Mouse (Mus musculus): ENCODE measurements at regions not wholly inside any gene's neighbourhood (a gene's known extent, or its start where the extent isn't known, plus 50 kb on each side); places are given as distances from the start of the nearest gene placed in this dataset.

GRCm38 (mm10) chr1:184534511-184534910 lies 197.9 kb downstream of the Hlx start:
- in situ Hi-C loops (cut with MboI; ENCODE audit: low sequenced_read_pairs in 2 of 2, unreplicated experiment in 2 of 2), result no loop called here
- no peak for TF ChIP-seq ZC3H11A (IDR thresholded peaks at IDR 0.05; ENCODE audit: borderline replicate concordance, low read depth, low read length)
- no peak for TF ChIP-seq CHD2 (IDR thresholded peaks at IDR 0.05; ENCODE audit: low read depth, low read length)
- Histone ChIP-seq H3K9ac (ENCODE audit: insufficient read depth, low read depth, low read length, poor library complexity, severe bottlenecking) (no peak overlapping the region), H3K36me3 (ENCODE audit: control insufficient read depth, insufficient read depth, low read length, poor library complexity, severe bottlenecking) (no peaks in the 10 kb centered on the region), H3K9me3 (ENCODE audit: control insufficient read depth, insufficient read depth, low read depth, low read length) (no peaks in the 10 kb centered on the region), H3K27ac (ENCODE audit: insufficient read depth, low read depth, low read length, poor library complexity, severe bottlenecking) (no peak overlapping the region), H3K4me3 (ENCODE audit: insufficient read depth in 1 of 2, low read depth in 1 of 2, low read length in 2 of 2, poor library complexity in 1 of 2, severe bottlenecking in 1 of 2) (no peak overlapping the region), H3K4me1 (ENCODE audit: control insufficient read depth in 2 of 2, insufficient read depth in 2 of 2, low read length in 2 of 2, poor library complexity in 1 of 2) (no peaks in the 10 kb centered on the region)
- DNase-seq (ENCODE audit: low read depth, low spot score), result no peak

- Histone ChIP-seq H3K4me3 (ENCODE audit: insufficient read depth in 1 of 2, low read depth in 1 of 2, low read length in 2 of 2, poor library complexity in 1 of 2, severe bottlenecking in 1 of 2) (no peak overlapping the region), H3K27ac (ENCODE audit: insufficient read depth, low read depth, low read length, poor library complexity, severe bottlenecking) (no peak overlapping the region), H3K9me3 (ENCODE audit: control insufficient read depth, insufficient read depth, low read depth, low read length) (no peaks in the 10 kb centered on the region), H3K9ac (ENCODE audit: insufficient read depth, low read depth, low read length, poor library complexity, severe bottlenecking) (no peak overlapping the region), H3K4me1 (ENCODE audit: control insufficient read depth in 2 of 2, insufficient read depth in 2 of 2, low read length in 2 of 2, poor library complexity in 1 of 2) (no peaks in the 10 kb centered on the region), H3K36me3 (ENCODE audit: control insufficient read depth, insufficient read depth, low read length, poor library complexity, severe bottlenecking) (no peaks in the 10 kb centered on the region)
- no peak for DNase-seq (ENCODE audit: low read depth, low spot score)
- TF ChIP-seq MAFK (IDR thresholded peaks at IDR 0.05; ENCODE audit: insufficient read depth, low read depth, low read length), result no peak
- in situ Hi-C loops (cut with MboI; ENCODE audit: low sequenced_read_pairs in 2 of 2, unreplicated experiment in 2 of 2), result no loop called here
Measured at GRCm38 (mm10) chr1:184533870-184534269, 198.5 kb downstream of the Hlx start.

GRCm38 (mm10) chr1:184532488-184533055 lies 199.8 kb downstream of the Hlx start:
- Histone ChIP-seq H3K27ac (ENCODE audit: insufficient read depth, low read depth, low read length, poor library complexity, severe bottlenecking) (no peak overlapping the region), H3K9me3 (ENCODE audit: control insufficient read depth, insufficient read depth, low read depth, low read length) (no peaks in the 10 kb centered on the region), H3K4me1 (ENCODE audit: control insufficient read depth in 2 of 2, insufficient read depth in 2 of 2, low read length in 2 of 2, poor library complexity in 1 of 2) (no peaks in the 10 kb centered on the region), H3K36me3 (ENCODE audit: control insufficient read depth, insufficient read depth, low read length, poor library complexity, severe bottlenecking) (no peaks in the 10 kb centered on the region), H3K4me3 (ENCODE audit: insufficient read depth in 1 of 2, low read depth in 1 of 2, low read length in 2 of 2, poor library complexity in 1 of 2, severe bottlenecking in 1 of 2) (no peak overlapping the region), H3K9ac (ENCODE audit: insufficient read depth, low read depth, low read length, poor library complexity, severe bottlenecking) (no peak overlapping the region)
- TF ChIP-seq MAFK (IDR thresholded peaks at IDR 0.05; ENCODE audit: insufficient read depth, low read depth, low read length), result no peak
- TF ChIP-seq ZC3H11A (IDR thresholded peaks at IDR 0.05; ENCODE audit: borderline replicate concordance, low read depth, low read length), result no peak
- TF ChIP-seq CHD2 (IDR thresholded peaks at IDR 0.05; ENCODE audit: low read depth, low read length), result no peak
- no peak for TF ChIP-seq HCFC1 (IDR thresholded peaks at IDR 0.05; ENCODE audit: borderline replicate concordance, insufficient read depth, low read length)
- no peak for TF ChIP-seq ZNF384 (IDR thresholded peaks at IDR 0.05; ENCODE audit: low read depth, low read length)
- in situ Hi-C loops (cut with MboI; ENCODE audit: low sequenced_read_pairs in 2 of 2, unreplicated experiment in 2 of 2), result no loop called here
- no peak for DNase-seq (ENCODE audit: low read depth, low spot score)

DNA sequence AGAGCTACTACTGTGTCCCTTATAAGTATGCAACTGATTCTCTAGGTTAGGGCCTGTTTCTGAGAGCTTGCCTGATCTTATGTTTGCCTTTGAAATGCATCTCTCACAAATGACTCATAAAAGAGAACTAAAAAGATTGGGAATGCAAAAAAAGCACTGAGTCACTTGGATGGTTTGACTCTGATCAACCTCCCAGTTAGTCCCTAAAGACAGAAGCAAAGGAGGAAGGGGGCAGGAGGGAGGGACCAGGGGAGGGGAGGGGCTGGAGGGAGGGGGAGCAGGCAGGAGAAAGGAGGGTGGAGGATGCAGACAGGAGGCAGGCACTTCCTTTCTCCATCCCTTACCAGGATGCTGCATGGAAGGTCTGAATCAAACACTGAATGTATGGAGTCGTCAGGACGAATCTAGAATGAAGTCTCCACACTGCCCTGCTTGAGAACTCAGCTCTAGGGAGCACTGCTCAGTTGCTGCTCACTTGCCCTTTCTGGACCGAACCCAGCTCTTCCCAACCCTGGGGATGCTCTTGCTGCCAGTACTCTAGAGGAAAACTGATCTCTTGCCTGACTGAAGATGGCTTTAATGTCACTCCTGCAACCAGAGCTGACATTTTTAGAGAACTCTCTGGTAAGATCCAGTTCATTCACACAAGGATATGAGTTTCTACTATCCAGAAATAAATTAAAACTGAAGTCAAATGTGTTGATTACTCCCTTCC lies 201.7 kb downstream of the Hlx start:
- no peaks in the 10 kb centered on the region for H3K9me3 ChIP-seq (ENCODE audit: control insufficient read depth, insufficient read depth, low read depth, low read length)
- no peak overlapping the region for H3K4me3 ChIP-seq (ENCODE audit: insufficient read depth in 1 of 2, low read depth in 1 of 2, low read length in 2 of 2, poor library complexity in 1 of 2, severe bottlenecking in 1 of 2)
- no peak overlapping the region for H3K27ac ChIP-seq (ENCODE audit: insufficient read depth, low read depth, low read length, poor library complexity, severe bottlenecking)
- in situ Hi-C loops (cut with MboI; ENCODE audit: low sequenced_read_pairs in 2 of 2, unreplicated experiment in 2 of 2), result no loop called here
- H3K4me1 ChIP-seq (ENCODE audit: control insufficient read depth in 2 of 2, insufficient read depth in 2 of 2, low read length in 2 of 2, poor library complexity in 1 of 2), result no peaks in the 10 kb centered on the region
- DNase-seq (ENCODE audit: low read depth, low spot score), result no peak
- H3K9ac ChIP-seq (ENCODE audit: insufficient read depth, low read depth, low read length, poor library complexity, severe bottlenecking), result no peak overlapping the region
- no peak for TF ChIP-seq ZC3H11A (IDR thresholded peaks at IDR 0.05; ENCODE audit: borderline replicate concordance, low read depth, low read length)
- TF ChIP-seq HCFC1 (IDR thresholded peaks at IDR 0.05; ENCODE audit: borderline replicate concordance, insufficient read depth, low read length), result no peak
- TF ChIP-seq CHD2 (IDR thresholded peaks at IDR 0.05; ENCODE audit: low read depth, low read length), result no peak
- no peak for TF ChIP-seq MAFK (IDR thresholded peaks at IDR 0.05; ENCODE audit: insufficient read depth, low read depth, low read length)
- no peak for TF ChIP-seq ZNF384 (IDR thresholded peaks at IDR 0.05; ENCODE audit: low read depth, low read length)
- H3K36me3 ChIP-seq (ENCODE audit: control insufficient read depth, insufficient read depth, low read length, poor library complexity, severe bottlenecking), result no peaks in the 10 kb centered on the region

DNA sequence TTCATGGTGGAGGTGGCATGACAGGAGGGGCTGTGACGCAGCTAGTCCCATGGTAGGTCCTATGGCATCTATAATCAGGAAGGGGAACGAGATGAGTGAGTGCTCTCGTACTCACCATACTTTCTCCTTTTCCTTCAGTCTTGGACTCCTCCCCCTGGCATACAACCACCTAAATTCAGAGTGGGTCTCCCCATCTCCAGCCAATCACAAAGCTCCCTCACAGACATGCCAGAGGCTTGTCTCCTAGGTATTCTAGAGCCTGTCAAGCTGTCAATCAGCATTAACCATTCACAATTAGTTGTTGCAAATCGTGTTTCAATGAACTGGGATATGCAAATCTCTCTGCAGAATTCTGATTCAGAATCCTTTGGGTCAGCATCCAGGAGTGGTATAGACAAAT lies 206.7 kb downstream of the Hlx start:
- in situ Hi-C loops (cut with MboI; ENCODE audit: low sequenced_read_pairs in 2 of 2, unreplicated experiment in 2 of 2), result no loop called here
- no peak for DNase-seq (ENCODE audit: low read depth, low spot score)
- Histone ChIP-seq H3K9ac (ENCODE audit: insufficient read depth, low read depth, low read length, poor library complexity, severe bottlenecking) (no peak overlapping the region), H3K36me3 (ENCODE audit: control insufficient read depth, insufficient read depth, low read length, poor library complexity, severe bottlenecking) (no peaks in the 10 kb centered on the region), H3K4me3 (ENCODE audit: insufficient read depth in 1 of 2, low read depth in 1 of 2, low read length in 2 of 2, poor library complexity in 1 of 2, severe bottlenecking in 1 of 2) (no peak overlapping the region), H3K27ac (ENCODE audit: insufficient read depth, low read depth, low read length, poor library complexity, severe bottlenecking) (no peak overlapping the region), H3K4me1 (ENCODE audit: control insufficient read depth in 2 of 2, insufficient read depth in 2 of 2, low read length in 2 of 2, poor library complexity in 1 of 2) (no peaks in the 10 kb centered on the region; a peak in 1 of 4 replicates), H3K9me3 (ENCODE audit: control insufficient read depth, insufficient read depth, low read depth, low read length) (no peaks in the 10 kb centered on the region)
- TF ChIP-seq ZNF384 (IDR thresholded peaks at IDR 0.05; ENCODE audit: low read depth, low read length) (no peak), MAFK (IDR thresholded peaks at IDR 0.05; ENCODE audit: insufficient read depth, low read depth, low read length) (no peak), HCFC1 (IDR thresholded peaks at IDR 0.05; ENCODE audit: borderline replicate concordance, insufficient read depth, low read length) (no peak)
